Mouse (Mus musculus) hindbrain, embryonic 13.5 days (tissue): ENCODE results near the gene Gm20388. TPM values are rescaled to one million over a fixed set of nuclear protein-coding genes. Genes with fewer than 3 reads are reported as not detected.

Experiments used
- ATAC-seq: fragments of 200-750 bp; cut with Nextera tagmentation; 2 replicates; pipeline ENCODE4 v1.8.0; 2017; ENCODE audit warnings: moderate TSS enrichment; ENCODE audit not compliant: low FRiP score
- H3K27ac ChIP-seq: fragments of 300-500 bp; sonication (generic); 2 replicates; pipeline ENCODE4 v1.5.1; 2015; ENCODE audit warnings: inconsistent platforms, mild to moderate bottlenecking, moderate library complexity
- H3K27me3 ChIP-seq: fragments of 300-500 bp; sonication (generic); 2 replicates; pipeline ENCODE4 v1.6.1; 2015; ENCODE audit warnings: mild to moderate bottlenecking, inconsistent platforms
- H3K36me3 ChIP-seq: fragments of 300-500 bp; sonication (generic); 2 replicates; pipeline ENCODE4 v1.6.1; 2015; ENCODE audit warnings: mild to moderate bottlenecking, inconsistent platforms
- H3K4me1 ChIP-seq: fragments of 300-500 bp; sonication (generic); replicated peaks from 2 replicates; pipeline ENCODE4 v1.6.1; 2015; ENCODE audit warnings: inconsistent platforms
- H3K4me2 ChIP-seq: fragments of 300-500 bp; sonication (generic); 2 replicates; pipeline ENCODE4 v1.6.1; 2015; ENCODE audit warnings: inconsistent platforms, mild to moderate bottlenecking, moderate library complexity
- H3K4me3 ChIP-seq: fragments of 300-500 bp; sonication (generic); 2 replicates; pipeline ENCODE4 v1.5.1; 2015; ENCODE audit warnings: mild to moderate bottlenecking, inconsistent platforms
- H3K9ac ChIP-seq: fragments of 300-500 bp; sonication (generic); 2 replicates; pipeline ENCODE4 v1.6.1; 2015; ENCODE audit warnings: mild to moderate bottlenecking, inconsistent platforms
- H3K9me3 ChIP-seq: fragments of 300-500 bp; sonication (generic); 2 replicates; pipeline ENCODE4 v1.6.1; 2016; ENCODE audit warnings: inconsistent platforms
- WGBS: fragments of 180-500 bp; shearing (Covaris S2); methylation state at CpG from one replicate; pipeline ENCODE4 v1.1.7; 2015; 5-methylcytosine and 5-hydroxymethylcytosine counted together
- polyA plus RNA-seq: library from polyadenylated mRNA; unstranded; fragments of >200 nt; fragmentation: Nextera tagmentation; extraction: Ambion mirVana; gene quantifications from 2 replicates; pipeline ENCODE4 v1.2.1, GENCODE M21; 2015

The Gm20388 gene
- polyA plus RNA-seq, 1 experiment from 2014 or later: 1.9 TPM

DNA sequence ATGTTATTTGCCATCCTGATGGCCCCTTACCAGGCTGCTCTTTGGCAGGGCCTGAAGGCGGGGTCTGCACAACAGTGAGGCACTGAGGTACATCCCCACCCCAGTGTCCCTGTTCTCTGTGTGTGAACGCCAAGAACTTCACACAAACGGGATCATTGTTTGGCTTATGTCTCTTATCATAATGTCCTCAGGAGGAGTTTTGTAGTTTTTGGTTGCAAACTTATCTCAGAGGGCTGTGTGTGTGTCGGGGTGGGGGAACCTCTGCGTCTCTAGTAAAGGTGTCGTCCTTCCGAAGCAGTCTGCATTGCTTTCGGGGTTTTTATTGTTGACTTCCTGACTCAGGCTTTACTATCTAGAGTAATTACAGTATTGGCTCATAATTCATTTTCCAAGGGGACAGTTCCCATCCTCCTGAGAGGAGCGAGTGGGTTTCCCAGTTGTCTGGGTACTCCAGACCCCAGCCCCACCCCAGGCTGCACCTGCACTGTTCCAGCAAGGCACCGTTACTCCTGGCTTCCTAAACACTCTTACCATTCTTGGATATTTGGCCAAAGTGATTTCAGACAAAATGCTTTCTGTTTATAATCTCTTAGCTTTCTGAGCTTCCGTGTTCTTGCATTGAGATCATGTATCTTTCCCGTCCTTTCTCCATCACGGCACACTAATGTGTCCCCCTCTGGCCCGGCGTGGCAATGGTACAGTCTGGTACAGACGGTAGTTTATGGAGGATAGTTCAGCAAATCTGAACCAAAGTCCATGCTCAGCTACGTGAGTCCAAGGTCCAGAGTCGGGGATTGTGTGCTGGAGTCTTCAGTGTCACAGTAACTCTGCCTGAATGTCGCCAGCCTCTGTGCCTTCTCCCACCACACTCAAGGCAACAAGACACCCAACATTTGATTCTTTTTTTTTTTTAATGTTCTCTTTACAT, 3909.3 kb downstream of the Gm20388 start:
- WGBS: 95% methylated on average over 19 of the region's 19 CpGs
- no peak overlapping the region for H3K4me2 ChIP-seq

GRCm38 (mm10) chr8:123820780-123821179, 3910.1 kb downstream of the Gm20388 start:
- Histone ChIP-seq H3K4me1 (peaks cover 5% of the 10 kb centered on the region; the same call in 1 of the 2 replicates), H3K4me3 (no peak overlapping the region), H3K27ac (no peak overlapping the region), H3K27me3 (no peaks in the 10 kb centered on the region), H3K9ac (no peak overlapping the region), H3K36me3 (peaks cover 45% of the 10 kb centered on the region), H3K9me3 (no peaks in the 10 kb centered on the region; the same call in 1 of the 2 replicates), H3K4me2 (no peak overlapping the region)
- WGBS: 98% methylated on average over 6 of the region's 6 CpGs
- ATAC-seq: no peak

More for the DNA sequence above, 3909.3 kb downstream of the Gm20388 start:
- H3K27me3 ChIP-seq: no peaks in the 10 kb centered on the region
- H3K36me3 ChIP-seq: peaks cover 37% of the 10 kb centered on the region
- H3K4me1 ChIP-seq: peaks cover 8% of the 10 kb centered on the region; the same call in 1 of the 2 replicates
- no peak overlapping the region for H3K9ac ChIP-seq
- no peaks in the 10 kb centered on the region; the same call in 1 of the 2 replicates for H3K9me3 ChIP-seq
- no peak for ATAC-seq
- H3K4me3 ChIP-seq: no peak overlapping the region
- H3K27ac ChIP-seq: no peak overlapping the region

DNA sequence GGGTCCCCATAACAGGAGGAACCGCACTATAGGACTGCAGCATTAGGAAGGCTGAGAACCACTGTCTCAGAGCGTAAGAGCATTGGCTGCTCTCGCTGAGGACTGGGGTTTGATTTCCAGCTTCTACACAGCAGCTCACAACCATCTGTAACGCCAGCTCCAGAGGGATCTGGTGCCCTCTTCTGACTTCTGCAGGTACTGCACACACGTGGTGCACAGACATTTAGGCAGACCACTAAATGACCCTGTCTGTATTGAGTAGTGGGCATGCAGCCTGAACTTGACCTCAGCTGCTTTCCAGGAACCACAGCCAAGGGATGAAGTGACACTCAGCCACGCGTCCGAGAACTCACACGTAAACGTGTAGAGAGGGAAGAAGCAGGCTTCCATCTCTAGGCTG, 3912.5 kb downstream of the Gm20388 start:
- H3K9ac ChIP-seq: no peak overlapping the region
- no peak overlapping the region for H3K27ac ChIP-seq
- H3K36me3 ChIP-seq: peaks cover 55% of the 10 kb centered on the region
- H3K27me3 ChIP-seq: no peaks in the 10 kb centered on the region
- H3K4me2 ChIP-seq: no peak overlapping the region
- WGBS: 98% methylated on average over 10 of the region's 10 CpGs
- no peak overlapping the region for H3K4me3 ChIP-seq
- no peaks in the 10 kb centered on the region for H3K4me1 ChIP-seq
- H3K9me3 ChIP-seq: no peaks in the 10 kb centered on the region; the same call in 1 of the 2 replicates
- ATAC-seq: no peak

- Histone ChIP-seq H3K27ac (no peak overlapping the region), H3K4me2 (no peak overlapping the region), H3K4me3 (no peak overlapping the region), H3K9me3 (no peaks in the 10 kb centered on the region; the same call in 1 of the 2 replicates), H3K27me3 (no peaks in the 10 kb centered on the region), H3K9ac (no peak overlapping the region), H3K4me1 (no peaks in the 10 kb centered on the region), H3K36me3 (peaks cover 60% of the 10 kb centered on the region)
- whole genome bisulfite sequencing: 96% methylated on average over 18 of the region's 18 CpGs
- no peak for ATAC-seq
Measured at GRCm38 (mm10) chr8:123823532-123824123, 3913.0 kb downstream of the Gm20388 start.

DNA sequence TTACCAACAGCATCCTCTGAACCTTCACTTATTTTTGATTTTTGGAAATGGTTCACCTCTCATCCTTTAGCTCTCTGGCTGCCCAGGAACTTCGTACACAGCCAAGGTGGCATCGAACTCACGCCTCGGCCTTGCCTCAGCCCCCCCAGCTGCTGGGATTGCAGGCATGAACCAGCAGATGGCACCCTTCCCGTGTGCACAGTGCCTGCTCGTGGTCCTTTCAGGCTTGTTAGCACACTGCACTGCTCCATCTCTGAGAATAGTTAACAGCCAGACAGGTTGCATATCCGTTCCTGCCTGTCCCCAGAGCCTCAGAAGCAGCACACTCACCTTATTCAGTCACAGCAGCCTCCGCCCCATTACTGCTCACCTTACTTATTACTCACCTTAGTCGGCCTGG, 3915.4 kb downstream of the Gm20388 start:
- 68% methylated on average over 9 of the region's 9 CpGs for WGBS
- ATAC-seq: no peak
- H3K27me3 ChIP-seq: no peaks in the 10 kb centered on the region
- H3K27ac ChIP-seq: no peak overlapping the region
- H3K36me3 ChIP-seq: peaks cover 81% of the 10 kb centered on the region
- no peak overlapping the region for H3K4me2 ChIP-seq
- H3K9me3 ChIP-seq: no peaks in the 10 kb centered on the region; the same call in 1 of the 2 replicates
- no peak overlapping the region for H3K9ac ChIP-seq
- no peaks in the 10 kb centered on the region for H3K4me1 ChIP-seq
- no peak overlapping the region for H3K4me3 ChIP-seq

DNA sequence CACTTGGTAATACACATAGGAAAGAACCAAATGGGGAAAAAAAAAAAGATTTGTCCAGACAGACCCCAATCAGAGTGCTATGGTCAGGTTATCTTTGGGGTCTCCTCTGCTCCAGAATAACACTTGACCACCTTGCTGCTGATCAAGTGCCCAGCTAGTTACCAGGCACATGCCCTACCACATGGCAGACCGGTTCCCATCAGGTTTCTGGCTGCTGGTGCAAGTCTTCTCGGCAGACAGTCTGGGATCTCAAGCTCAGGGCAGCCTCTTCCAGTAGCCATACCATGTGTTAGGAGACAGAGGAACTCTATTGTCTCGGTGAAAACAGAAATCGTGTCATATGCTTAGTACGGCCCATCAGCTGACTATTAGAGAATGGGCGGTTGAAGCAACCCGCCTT, 3916.1 kb downstream of the Gm20388 start:
- H3K4me1 ChIP-seq: no peaks in the 10 kb centered on the region
- H3K36me3 ChIP-seq: peaks cover 88% of the 10 kb centered on the region
- no peak overlapping the region for H3K27ac ChIP-seq
- H3K27me3 ChIP-seq: no peaks in the 10 kb centered on the region
- no peak overlapping the region; the same call in 1 of the 2 replicates for H3K9ac ChIP-seq
- H3K4me2 ChIP-seq: no peak overlapping the region
- H3K4me3 ChIP-seq: no peak overlapping the region
- no peak for ATAC-seq
- whole genome bisulfite sequencing: 93% methylated on average over 7 of the region's 7 CpGs
- no peaks in the 10 kb centered on the region; the same call in 1 of the 2 replicates for H3K9me3 ChIP-seq

DNA sequence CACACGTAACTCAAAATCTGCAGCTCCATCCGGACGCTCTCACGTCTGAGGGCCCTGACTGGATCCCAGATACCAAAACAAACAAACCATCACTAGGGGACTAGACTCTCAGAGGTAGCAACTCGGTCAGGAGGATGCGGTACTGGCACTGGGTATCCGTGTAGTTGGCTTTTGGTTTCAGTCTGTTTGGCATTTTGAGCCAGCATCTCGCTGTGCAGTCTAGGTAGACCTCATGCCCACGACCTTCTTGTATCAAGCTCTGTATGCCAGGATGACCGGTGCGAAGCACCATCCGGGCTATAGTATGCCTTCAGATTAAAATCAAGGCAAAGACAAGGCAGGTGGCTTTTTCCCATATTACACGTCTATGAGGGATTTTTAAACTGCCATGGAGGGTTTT, 3916.9 kb downstream of the Gm20388 start:
- Histone ChIP-seq H3K36me3 (peaks cover 93% of the 10 kb centered on the region), H3K27ac (no peak overlapping the region), H3K4me2 (no peak overlapping the region), H3K4me1 (no peaks in the 10 kb centered on the region), H3K9me3 (no peaks in the 10 kb centered on the region; the same call in 1 of the 2 replicates), H3K4me3 (no peak overlapping the region), H3K27me3 (no peaks in the 10 kb centered on the region), H3K9ac (no peak overlapping the region)
- WGBS: 92% methylated on average over 13 of the region's 13 CpGs
- no peak for ATAC-seq

DNA sequence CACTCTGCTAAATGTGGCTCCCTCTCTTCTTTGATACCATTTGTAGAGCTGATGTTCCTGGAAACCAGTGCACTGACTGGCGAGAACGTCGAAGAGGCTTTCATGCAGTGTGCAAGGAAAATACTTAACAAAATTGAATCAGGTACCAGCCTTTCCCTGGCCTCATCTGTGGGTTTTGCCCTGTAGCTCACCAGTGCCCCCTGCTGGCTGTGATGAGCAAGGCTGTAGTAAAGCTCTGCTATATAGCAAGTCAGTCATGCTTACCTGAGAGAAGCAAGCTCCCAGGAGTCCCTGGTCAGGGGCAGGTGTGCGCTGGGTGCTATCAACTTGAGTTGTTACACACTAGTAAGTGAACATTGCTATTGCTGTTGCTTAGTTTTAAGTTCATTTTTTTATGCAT, 3922.1 kb downstream of the Gm20388 start:
- no peak overlapping the region for H3K9ac ChIP-seq
- H3K36me3 ChIP-seq: peaks cover 97% of the 10 kb centered on the region
- H3K4me1 ChIP-seq: no peaks in the 10 kb centered on the region
- 96% methylated on average over 4 of the region's 4 CpGs for WGBS
- H3K4me3 ChIP-seq: no peak overlapping the region
- H3K9me3 ChIP-seq: no peaks in the 10 kb centered on the region
- no peak overlapping the region for H3K4me2 ChIP-seq
- ATAC-seq: no peak
- no peak overlapping the region for H3K27ac ChIP-seq
- H3K27me3 ChIP-seq: no peaks in the 10 kb centered on the region

- Histone ChIP-seq H3K9ac (no peak overlapping the region), H3K27ac (no peak overlapping the region), H3K4me2 (no peak overlapping the region), H3K4me3 (no peak overlapping the region), H3K36me3 (peaks cover 71% of the 10 kb centered on the region), H3K9me3 (no peaks in the 10 kb centered on the region), H3K27me3 (no peaks in the 10 kb centered on the region), H3K4me1 (no peaks in the 10 kb centered on the region)
- 63% methylated on average over 9 of the region's 9 CpGs for WGBS
- ATAC-seq: no peak
Measured at GRCm38 (mm10) chr8:123835451-123835850, 3924.8 kb downstream of the Gm20388 start.

DNA sequence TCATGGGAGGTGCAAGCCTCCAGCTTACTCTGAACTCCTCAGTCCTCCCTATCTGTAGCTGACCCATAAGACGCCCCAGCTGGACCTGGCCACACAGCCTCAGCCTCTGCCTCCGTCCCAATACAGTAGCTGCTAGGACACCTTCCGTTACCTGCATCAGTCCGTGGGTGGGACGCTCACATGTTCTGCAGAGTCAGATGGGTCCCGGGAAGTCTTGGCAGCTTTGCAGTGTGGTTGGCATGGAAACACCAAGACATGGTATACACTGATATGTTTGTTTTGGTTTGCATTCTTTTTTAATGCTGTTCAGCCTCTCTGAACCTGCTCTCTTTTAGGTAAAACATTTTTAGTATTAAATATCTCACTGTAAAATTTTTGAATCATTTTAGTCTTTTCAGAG, 3925.7 kb downstream of the Gm20388 start:
- 92% methylated on average over 6 of the region's 6 CpGs for WGBS
- H3K9ac ChIP-seq: no peak overlapping the region
- H3K36me3 ChIP-seq: peaks cover 62% of the 10 kb centered on the region

DNA sequence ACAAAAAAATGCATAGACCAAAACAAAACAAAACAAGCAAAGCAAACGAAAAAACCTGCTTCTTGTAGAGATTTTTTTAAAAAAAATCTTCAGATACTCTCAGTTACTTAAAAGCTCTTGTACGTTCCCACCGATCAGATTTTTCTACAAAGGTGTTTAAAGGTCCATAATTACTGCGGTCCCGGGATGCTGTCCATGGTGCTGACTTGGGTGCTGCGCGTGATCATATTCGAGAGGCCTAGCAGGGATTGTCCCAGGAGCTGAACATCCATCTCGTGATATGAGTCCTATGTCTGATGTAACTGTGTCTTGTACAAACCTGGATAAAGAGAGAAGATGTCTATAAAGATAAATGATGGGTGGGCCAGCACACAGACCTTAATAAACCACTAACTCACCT, 3927.9 kb downstream of the Gm20388 start:
- no peak overlapping the region for H3K9ac ChIP-seq
- 83% methylated on average over 9 of the region's 9 CpGs for WGBS

More for the DNA sequence above, 3925.7 kb downstream of the Gm20388 start:
- Histone ChIP-seq H3K4me2 (no peak overlapping the region), H3K9me3 (no peaks in the 10 kb centered on the region), H3K4me3 (no peak overlapping the region), H3K27ac (no peak overlapping the region), H3K27me3 (no peaks in the 10 kb centered on the region), H3K4me1 (no peaks in the 10 kb centered on the region)
- no peak for ATAC-seq

GRCm38 (mm10) chr8:123840578-123841345, 3930.1 kb downstream of the Gm20388 start:
- Histone ChIP-seq H3K27me3 (no peaks in the 10 kb centered on the region), H3K27ac (no peak overlapping the region), H3K9me3 (no peaks in the 10 kb centered on the region), H3K4me2 (no peak overlapping the region), H3K36me3 (peaks cover 20% of the 10 kb centered on the region), H3K4me3 (no peak overlapping the region), H3K4me1 (no peaks in the 10 kb centered on the region), H3K9ac (no peak overlapping the region)
- 94% methylated on average over 15 of the region's 15 CpGs for WGBS
- no peak for ATAC-seq

More for the DNA sequence above, 3927.9 kb downstream of the Gm20388 start:
- Histone ChIP-seq H3K9me3 (no peaks in the 10 kb centered on the region), H3K4me3 (no peak overlapping the region), H3K27me3 (no peaks in the 10 kb centered on the region), H3K4me2 (no peak overlapping the region), H3K27ac (no peak overlapping the region), H3K36me3 (peaks cover 42% of the 10 kb centered on the region), H3K4me1 (no peaks in the 10 kb centered on the region)
- ATAC-seq: no peak
